Mouse (Mus musculus) frontal cortex, postnatal 36 days (tissue): Measurements from ENCODE around the gene Rflnb.
"Not testable (repeated sequence)": the region's sequence is repeated elsewhere in the genome, so short reads cannot be mapped to it uniquely, and the experiment has no call there.

ENCODE experiments used
- DNase-seq, 2 experiments: peaks; one replicate each; pipeline ENCODE4 v3.0.0; 2022; ENCODE audit warnings: low spot score in 2 of 2

Gene Rflnb

DNA sequence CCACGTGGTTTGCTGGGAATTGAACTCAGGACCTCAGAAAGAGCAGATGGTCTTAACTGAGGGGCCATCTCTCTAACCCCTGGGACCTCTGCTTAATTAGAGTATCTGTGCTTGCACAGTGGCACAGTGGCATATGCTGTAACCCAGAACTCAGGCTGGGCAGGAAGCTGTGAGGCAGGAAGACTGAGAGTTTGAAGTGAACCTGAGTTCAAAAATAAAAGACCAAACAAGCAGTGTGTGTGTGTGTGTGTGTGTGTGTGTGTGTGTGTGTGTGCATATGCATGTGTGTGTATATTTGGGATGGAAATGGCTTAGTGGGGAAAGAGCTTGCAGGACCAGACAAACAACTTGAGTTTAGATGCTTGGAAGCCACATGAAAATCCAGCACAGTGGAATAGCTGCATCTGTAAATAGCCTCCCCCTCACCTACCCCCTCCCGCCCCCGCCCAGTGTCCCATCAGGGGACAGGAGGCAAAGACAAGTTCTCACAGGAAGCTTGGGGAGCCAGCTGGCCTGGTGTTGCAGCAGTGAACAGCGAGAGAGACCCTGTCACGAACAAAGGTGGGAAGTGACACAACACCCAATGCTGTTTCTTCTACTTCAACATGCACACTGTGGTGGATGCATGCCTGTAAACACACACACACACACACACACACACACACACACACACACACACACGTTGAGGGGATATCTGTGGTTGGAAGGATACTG is 10.2 kb upstream of the Rflnb start:
- no peak for DNase-seq

GRCm38 (mm10) chr11:76035182-76035581 is 7.6 kb upstream of the Rflnb start:
- no peak for DNase-seq

DNA sequence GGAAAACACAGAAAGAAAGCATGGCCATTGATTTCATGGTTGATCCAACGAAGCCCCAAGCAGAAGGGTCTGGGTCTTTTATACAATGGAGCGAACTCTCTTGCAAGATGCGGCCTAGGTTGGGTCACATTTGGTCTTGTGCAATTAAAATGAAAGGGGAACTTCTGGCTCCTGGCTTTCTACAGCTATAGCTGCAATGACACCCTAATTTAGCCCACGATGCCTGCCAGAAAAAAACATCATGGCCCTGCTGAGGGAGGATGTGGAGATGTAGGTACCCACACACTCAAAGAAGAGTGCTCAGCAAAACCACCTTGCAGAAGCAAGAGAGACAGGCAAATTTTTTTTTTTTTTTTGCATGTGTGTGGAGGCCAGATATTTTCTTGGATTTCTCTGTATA is 6.3 kb upstream of the Rflnb start:
- peak in 1 of 2 experiments; percentile 40 for DNase-seq

DNA sequence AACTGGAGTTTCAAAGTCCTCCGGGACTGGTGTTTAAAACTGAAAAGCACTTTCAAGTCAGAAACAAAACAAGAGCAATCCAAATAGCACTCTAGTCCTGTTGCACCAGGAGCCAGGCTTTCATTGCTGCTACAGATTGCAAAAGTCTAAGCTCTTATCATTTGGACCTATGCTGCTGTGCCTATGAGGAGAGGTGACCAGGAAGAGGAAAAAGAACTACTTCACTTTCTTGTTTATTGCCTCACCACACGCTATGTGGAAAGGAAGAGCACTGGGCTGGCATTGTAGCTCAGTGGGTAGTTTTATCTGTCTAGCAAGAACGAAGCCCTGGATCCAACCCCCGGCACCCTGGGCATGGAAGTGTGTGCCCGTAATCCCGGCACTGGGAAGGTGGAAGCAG is 5.8 kb upstream of the Rflnb start:
- DNase-seq: no peak

DNA sequence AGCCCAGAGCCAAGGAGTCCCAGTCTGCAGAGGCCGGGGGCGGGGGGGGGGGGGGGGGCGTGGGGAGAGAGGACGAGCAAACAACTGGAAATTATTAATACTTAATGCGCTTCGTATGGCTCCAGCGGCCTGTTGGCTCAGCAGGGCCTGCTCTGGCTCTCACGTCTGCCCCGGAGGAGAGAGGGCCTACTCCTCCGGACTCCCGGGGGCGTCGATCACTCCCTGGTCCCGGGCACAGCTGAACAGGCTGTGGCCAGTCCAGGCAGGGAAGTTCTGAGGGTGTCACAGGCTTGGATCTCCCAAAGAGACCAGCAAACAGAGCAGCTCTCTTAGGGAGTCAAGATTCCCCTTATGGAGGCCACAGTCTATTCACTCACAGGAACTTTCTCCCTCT is 487 bp upstream of the Rflnb start:
- DNase-seq: no peak

DNA sequence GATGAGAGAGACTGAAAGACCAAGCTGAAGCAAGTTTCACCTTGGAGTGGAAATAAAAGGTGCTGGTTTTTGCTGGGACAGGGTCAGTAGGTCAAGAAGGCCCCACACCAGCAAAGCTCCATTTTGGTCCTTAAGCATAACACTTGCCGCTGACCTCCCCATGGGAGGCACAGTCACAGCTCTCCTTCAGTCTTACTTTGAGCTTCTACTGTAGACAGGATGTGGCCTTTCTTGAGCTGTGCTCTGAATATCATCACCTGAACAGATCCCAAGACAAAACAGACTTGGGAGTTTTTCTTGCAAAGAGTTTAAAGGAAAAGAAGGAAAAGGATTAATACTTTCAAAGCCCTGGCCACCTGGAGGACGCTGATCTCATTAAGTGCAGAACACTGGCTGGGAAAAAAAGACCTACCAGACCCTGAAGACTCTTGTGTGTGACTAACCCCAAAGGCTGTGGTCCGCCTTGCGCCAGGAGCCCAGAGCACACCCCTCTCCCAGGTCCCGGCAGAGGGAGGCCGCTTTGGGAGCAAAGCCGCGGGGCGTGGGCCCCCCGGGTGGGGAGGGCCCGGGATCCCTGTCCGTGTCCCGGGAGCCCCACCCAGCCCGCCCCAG is 949 bp downstream of the Rflnb start:
- no peak for DNase-seq

DNA sequence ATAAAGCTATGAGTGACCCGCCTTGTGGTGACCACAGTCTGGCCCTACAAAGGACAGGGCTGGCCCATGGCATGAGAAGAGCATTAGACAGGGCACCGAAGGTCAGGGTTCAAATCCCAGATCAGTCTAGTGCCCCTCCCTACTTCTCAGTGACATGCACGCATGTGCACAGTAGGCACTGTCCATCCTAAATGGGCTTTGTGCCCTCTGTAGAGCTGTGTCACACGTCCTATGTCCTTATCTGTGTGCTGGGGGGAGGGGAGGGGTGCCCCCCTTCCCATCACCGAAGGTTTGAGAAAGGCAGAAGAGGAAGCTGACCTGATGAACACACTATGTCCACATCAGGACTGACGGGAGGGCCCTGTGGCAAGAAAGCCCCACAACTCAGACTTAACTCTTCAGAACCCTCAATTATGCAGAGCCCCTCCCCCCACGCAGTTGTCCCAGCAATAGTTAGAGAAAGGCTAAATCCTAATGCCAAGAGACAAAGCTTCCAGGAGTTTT is 2.5 kb downstream of the Rflnb start:
- no peak for DNase-seq

- DNase-seq: no peak
Measured at GRCm38 (mm10) chr11:76020916-76021315, 6.7 kb downstream of the Rflnb start.

GRCm38 (mm10) chr11:76019879-76020278 is 7.7 kb downstream of the Rflnb start:
- no peak for DNase-seq

GRCm38 (mm10) chr11:76015814-76016213 is 11.8 kb downstream of the Rflnb start:
- no peak for DNase-seq

GRCm38 (mm10) chr11:76015251-76015650 is 12.3 kb downstream of the Rflnb start:
- no peak for DNase-seq

- no peak for DNase-seq
Measured at GRCm38 (mm10) chr11:76010838-76011624, 16.6 kb downstream of the Rflnb start.

- DNase-seq: no peak
Measured at GRCm38 (mm10) chr11:76009101-76009500, 18.5 kb downstream of the Rflnb start.

DNA sequence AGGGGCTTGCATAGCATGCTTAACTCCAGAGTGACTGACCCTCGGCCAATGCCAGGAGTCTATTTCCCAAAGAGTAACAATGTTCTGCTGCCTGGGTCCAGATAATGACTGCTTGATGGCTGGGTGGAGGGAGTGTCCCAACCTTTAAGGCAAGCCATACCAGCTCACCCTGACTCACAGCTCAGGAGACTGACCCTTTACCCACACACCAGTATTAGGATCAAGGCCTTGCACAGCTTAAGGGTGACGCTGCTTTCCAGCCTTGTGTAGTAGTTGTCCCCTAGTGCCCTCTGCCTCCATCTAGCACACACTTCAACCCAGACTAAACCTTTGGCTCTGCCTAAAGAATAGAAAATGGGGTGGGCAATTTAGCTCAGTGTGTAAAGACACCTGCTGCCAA is 19.4 kb downstream of the Rflnb start:
- DNase-seq: no peak

- DNase-seq: not testable (repeated sequence)
Measured at GRCm38 (mm10) chr11:76004276-76004675, 23.3 kb downstream of the Rflnb start.

- DNase-seq: peak in 1 of 2 experiments; percentile 12
Measured at GRCm38 (mm10) chr11:76001237-76001878, 26.2 kb downstream of the Rflnb start.

DNA sequence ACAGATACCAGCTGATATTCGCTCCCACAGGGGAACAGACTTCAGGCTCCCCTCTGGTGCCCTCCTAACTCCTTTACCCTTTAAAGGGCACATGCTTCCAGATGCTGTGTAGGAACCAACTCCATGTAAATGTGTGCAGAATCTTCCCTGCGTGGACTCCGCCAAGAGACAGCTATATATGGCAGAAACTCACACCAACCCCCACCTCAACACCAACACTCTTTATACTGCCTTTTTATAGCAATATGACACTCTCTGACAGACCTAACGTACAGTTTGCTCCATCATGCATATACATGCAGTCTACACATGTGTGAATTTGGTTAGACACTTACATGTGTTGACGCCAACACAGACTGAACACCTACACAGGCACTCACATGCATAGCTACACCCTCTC is 26.9 kb downstream of the Rflnb start:
- peak; percentile 15 to 33 for DNase-seq

GRCm38 (mm10) chr11:75999440-76000155 is 28.0 kb downstream of the Rflnb start, which contains the start of gene 1700016K19Rik:
Gene 1700016K19Rik, plus strand, starts transcription at chr11:75999912.
- peak; percentile 79 to 87 for DNase-seq

DNA sequence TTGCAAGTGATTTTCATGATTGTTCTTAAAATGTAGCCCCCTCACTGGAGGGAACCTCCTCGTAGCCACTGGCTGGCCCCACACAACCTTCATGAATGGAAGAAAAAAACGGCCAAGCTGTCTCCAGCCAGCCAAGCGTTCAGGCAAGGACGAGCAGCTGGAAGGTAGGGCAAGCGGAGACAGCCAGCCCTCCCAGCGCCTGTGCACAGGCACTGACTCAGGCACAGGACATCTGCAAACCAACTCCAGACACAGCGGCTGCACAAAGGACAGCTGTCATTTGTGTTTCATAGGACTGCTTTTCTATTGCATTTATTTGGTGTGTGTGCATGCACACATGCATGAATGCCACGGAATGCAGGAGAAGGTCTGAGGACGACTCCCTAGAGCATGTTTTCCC is 33.2 kb downstream of the Rflnb start:
- no peak for DNase-seq

DNA sequence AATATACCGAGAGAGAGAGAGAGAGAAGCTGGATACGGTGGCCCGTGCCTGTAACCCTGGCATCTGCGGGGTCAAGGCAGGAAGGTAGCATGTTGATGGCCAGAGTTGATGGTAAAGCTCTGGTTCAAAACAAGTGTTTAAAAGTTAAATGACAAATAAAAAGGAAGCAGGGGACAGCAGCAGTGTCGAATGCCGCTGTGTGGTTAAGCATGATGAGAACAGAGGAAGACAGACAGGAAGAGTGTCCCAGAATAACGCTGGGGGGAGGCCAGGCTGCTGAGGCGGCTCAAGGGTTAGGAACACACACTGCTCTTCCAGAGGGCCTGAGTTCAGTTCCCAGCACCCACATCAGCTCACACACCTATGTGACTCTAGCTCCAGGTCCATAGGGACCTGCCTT is 35.1 kb downstream of the Rflnb start:
- DNase-seq: no peak

DNA sequence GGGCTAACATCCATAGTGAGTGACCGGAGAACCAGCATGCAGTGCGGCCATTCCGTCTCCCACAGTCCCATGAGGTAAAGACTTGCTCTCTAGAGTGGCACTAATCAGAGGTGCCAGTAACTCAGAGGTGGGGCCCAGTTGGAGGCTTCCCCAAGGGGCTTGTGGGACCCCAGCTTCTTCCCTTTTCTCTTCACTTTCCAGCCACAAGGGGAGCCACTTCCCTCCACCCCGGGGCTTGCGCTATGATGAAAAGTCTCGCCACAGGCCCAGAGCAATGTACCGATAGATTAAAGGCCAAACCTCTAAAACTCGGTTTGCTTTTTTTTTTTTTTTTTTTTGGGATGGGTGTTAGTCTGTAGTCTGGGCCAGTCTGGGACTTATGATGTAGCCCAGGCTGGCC is 35.7 kb downstream of the Rflnb start:
- DNase-seq: no peak
